Mouse (Mus musculus) intestine, postnatal 0 days (tissue): ENCODE measurements around the gene Cfap74. TPM values are rescaled to one million over a fixed set of nuclear protein-coding genes. Genes with fewer than 3 reads are reported as not detected.
"Not testable (repeated sequence)": the region's sequence is repeated elsewhere in the genome, so short reads cannot be mapped to it uniquely, and the experiment has no call there.

Source experiments
- ATAC-seq: fragments of 200-750 bp; cut with Nextera tagmentation; 2 replicates; pipeline ENCODE4 v1.8.0; 2017; ENCODE audit warnings: mild to moderate bottlenecking, moderate TSS enrichment, moderate library complexity
- H3K27ac ChIP-seq: fragments of 300-500 bp; sonication (generic); 2 replicates; pipeline ENCODE4 v1.5.1; 2014; ENCODE audit warnings: mild to moderate bottlenecking, low read depth, low read length, moderate library complexity
- H3K27me3 ChIP-seq: fragments of 300-500 bp; sonication (generic); replicated peaks from 2 replicates; pipeline ENCODE4 v1.6.1; 2014; ENCODE audit warnings: low read length, mixed read lengths; ENCODE audit not compliant: control insufficient read depth, insufficient read depth
- H3K36me3 ChIP-seq: fragments of 300-500 bp; sonication (generic); 2 replicates; pipeline ENCODE4 v1.6.1; 2014; ENCODE audit warnings: mild to moderate bottlenecking, moderate library complexity; ENCODE audit not compliant: control insufficient read depth, insufficient read depth
- H3K4me1 ChIP-seq: fragments of 300-500 bp; sonication (generic); replicated peaks from 2 replicates; pipeline ENCODE4 v1.6.1; 2014; ENCODE audit warnings: antibody characterized with exemption, low read length, mixed read lengths; ENCODE audit not compliant: control insufficient read depth, insufficient read depth
- H3K4me2 ChIP-seq: fragments of 300-500 bp; sonication (generic); replicated peaks from 2 replicates; pipeline ENCODE4 v1.6.1; 2014; ENCODE audit warnings: low read depth, mild to moderate bottlenecking, moderate library complexity
- H3K4me3 ChIP-seq: fragments of 300-500 bp; sonication (generic); 2 replicates; pipeline ENCODE4 v1.5.1; 2014; ENCODE audit warnings: low read depth, low read length
- H3K9ac ChIP-seq: fragments of 300-500 bp; sonication (generic); 2 replicates; pipeline ENCODE4 v1.6.1; 2014; ENCODE audit warnings: mild to moderate bottlenecking, low read depth, low read length
- H3K9me3 ChIP-seq: fragments of 300-500 bp; sonication (generic); 2 replicates; pipeline ENCODE4 v1.6.1; 2016; ENCODE audit warnings: mixed run types; ENCODE audit not compliant: control insufficient read depth
- CTCF ChIP-seq: sonication (generic); IDR thresholded peaks from 2 replicates; pipeline ENCODE4 v1.5.1; 2016; ENCODE audit warnings: low read depth, mild to moderate bottlenecking, control low read depth, antibody characterized with exemption, moderate library complexity
- WGBS: fragments of 180-500 bp; shearing (Covaris S2); extraction: QIAGEN DNeasy Blood & Tissue Kit; methylation state at CpG from one replicate; pipeline ENCODE4 v1.1.7; 2014; 5-methylcytosine and 5-hydroxymethylcytosine counted together
- polyA plus RNA-seq: library from polyadenylated mRNA; unstranded; fragments of >200 nt; fragmentation: Nextera tagmentation; extraction: Ambion mirVana; gene quantifications from 2 replicates; pipeline ENCODE4 v1.2.1, GENCODE M21; 2015

Cfap74 gene
- polyA plus RNA-seq, 1 experiment from 2014 or later = 0.52 TPM

- H3K9me3 ChIP-seq = no peaks in the 10 kb centered on the region
- no peak overlapping the region for H3K9ac ChIP-seq
- H3K4me1 ChIP-seq = no peaks in the 10 kb centered on the region
- TF ChIP-seq CTCF = no peak
- H3K27ac ChIP-seq = no peak overlapping the region
- ATAC-seq = no peak; the same call in 1 of the 2 replicates
- H3K4me3 ChIP-seq = peak overlapping the region; percentile 38
- peak overlapping the region; percentile 83 for H3K4me2 ChIP-seq
- no peaks in the 10 kb centered on the region for H3K36me3 ChIP-seq
- H3K27me3 ChIP-seq = no peaks in the 10 kb centered on the region
- 84% methylated on average over 18 of the region's 18 CpGs for WGBS
Measured at GRCm38 (mm10) chr4:155469590-155470262, 60.7 kb downstream of the Cfap74 start.

DNA sequence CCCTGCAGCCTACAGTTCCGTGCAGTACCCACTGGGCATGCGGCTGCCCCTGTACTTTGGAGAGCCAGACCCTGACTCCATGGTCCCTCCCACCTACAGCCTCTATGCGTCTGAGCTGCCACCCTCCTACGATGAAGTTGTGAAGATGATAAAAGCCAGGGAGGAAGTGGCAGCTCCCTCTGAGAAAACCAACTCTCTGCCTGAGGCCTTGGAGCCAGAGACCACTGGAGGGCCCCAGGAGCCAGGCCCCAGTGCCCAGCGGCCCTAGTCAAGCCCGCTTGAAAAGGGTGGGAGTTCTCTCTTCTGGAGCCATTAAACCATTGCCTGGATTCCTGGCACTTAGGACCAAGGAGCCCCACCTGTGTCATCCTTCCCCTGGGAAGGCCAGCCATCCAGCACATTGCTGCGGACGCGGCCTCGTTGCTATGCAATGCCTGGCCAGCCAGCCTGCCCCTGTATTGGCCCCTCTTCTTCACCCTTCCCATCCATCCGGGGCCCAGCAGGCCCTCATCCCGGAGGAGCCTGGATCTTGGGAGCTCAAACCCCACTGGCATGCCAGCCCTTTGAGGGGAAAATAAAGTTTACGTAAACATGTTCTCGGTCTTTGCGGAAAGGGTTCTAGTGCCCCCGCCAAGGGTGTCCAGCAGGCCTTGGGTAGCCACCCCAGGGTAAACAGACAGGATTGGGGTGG, 61.4 kb downstream of the Cfap74 start:
- H3K4me3 ChIP-seq = no peak overlapping the region
- WGBS = 75% methylated on average over 16 of the region's 16 CpGs
- H3K27me3 ChIP-seq = no peaks in the 10 kb centered on the region
- no peak overlapping the region for H3K4me2 ChIP-seq
- H3K27ac ChIP-seq = no peak overlapping the region
- H3K36me3 ChIP-seq = no peaks in the 10 kb centered on the region
- H3K9ac ChIP-seq = no peak overlapping the region
- no peaks in the 10 kb centered on the region for H3K9me3 ChIP-seq
- no peak for ATAC-seq
- H3K4me1 ChIP-seq = no peaks in the 10 kb centered on the region
- TF ChIP-seq CTCF = no peak

DNA sequence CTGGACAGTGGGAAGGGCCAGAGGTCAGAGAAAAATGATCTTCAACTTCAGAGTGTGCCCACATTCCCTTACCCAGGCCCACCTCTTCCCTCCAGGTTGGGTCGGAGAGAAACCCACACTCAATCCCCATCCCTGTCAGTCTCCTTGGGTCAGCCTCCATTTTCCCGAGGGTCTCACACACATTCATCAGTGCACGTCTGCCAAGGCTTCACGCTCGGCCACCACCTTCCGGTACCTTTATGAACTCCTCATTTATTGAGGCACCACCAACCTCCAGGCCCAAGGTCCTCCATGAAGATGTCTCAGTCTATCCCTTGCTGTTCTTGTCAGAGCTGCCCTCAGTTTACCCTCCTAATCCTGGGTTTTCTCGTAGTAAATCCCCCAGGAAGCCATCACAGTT, 62.0 kb downstream of the Cfap74 start:
- Histone ChIP-seq H3K9me3 (no peaks in the 10 kb centered on the region), H3K4me3 (no peak overlapping the region), H3K9ac (no peak overlapping the region), H3K27ac (no peak overlapping the region), H3K36me3 (no peaks in the 10 kb centered on the region), H3K4me2 (no peak overlapping the region), H3K4me1 (no peaks in the 10 kb centered on the region), H3K27me3 (no peaks in the 10 kb centered on the region)
- TF ChIP-seq CTCF = no peak
- no peak for ATAC-seq
- WGBS = 95% methylated on average over 7 of the region's 7 CpGs

- TF ChIP-seq CTCF = no peak
- Histone ChIP-seq H3K9me3 (no peaks in the 10 kb centered on the region), H3K4me2 (no peak overlapping the region), H3K4me3 (no peak overlapping the region), H3K9ac (no peak overlapping the region), H3K27me3 (no peaks in the 10 kb centered on the region), H3K27ac (no peak overlapping the region), H3K36me3 (no peaks in the 10 kb centered on the region), H3K4me1 (no peaks in the 10 kb centered on the region)
- 90% methylated on average over 7 of the region's 7 CpGs for WGBS
- no peak for ATAC-seq
Measured at GRCm38 (mm10) chr4:155471406-155471805, 62.4 kb downstream of the Cfap74 start.

DNA sequence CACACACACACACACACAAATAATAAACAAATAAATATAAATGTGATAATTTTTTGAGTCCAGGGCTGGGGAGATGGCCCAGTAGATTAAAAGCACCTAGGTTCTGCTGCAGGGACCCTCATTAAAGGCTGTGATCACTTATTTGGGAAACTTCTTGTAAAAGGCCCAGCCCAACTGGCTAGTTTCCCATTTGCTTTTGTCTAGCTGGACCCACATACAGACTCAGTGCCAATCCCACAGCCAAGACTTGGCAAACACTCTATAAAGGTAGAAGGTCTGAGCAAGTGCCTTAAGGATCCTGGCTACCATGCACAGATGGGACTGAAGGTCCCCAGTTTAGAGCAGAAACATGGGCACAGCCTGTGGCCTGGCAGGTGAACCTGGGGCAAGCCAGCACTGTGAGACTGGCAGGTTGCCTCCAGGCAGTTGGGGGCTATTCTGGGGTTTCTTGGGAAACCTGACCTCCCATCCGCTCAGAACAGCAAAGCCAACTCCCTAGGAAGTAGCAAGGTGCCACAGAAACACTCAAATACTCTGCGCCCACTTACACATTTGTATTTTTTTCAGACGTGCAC, 63.8 kb downstream of the Cfap74 start:
- H3K9me3 ChIP-seq = no peaks in the 10 kb centered on the region
- H3K36me3 ChIP-seq = no peaks in the 10 kb centered on the region
- 54% methylated on average over 3 of the region's 3 CpGs for WGBS
- no peak overlapping the region for H3K4me3 ChIP-seq
- 0 out of 2 replicates have a peak overlapping the region, but pooled peaks have one; percentile 35 for H3K27ac ChIP-seq
- ATAC-seq = no peak
- no peaks in the 10 kb centered on the region for H3K27me3 ChIP-seq
- no peaks in the 10 kb centered on the region for H3K4me1 ChIP-seq
- no peak for TF ChIP-seq CTCF
- peak overlapping the region; percentile 26; the same call in 1 of the 2 replicates for H3K9ac ChIP-seq
- peak overlapping the region; percentile 24; the same call in 1 of the 2 replicates for H3K4me2 ChIP-seq

DNA sequence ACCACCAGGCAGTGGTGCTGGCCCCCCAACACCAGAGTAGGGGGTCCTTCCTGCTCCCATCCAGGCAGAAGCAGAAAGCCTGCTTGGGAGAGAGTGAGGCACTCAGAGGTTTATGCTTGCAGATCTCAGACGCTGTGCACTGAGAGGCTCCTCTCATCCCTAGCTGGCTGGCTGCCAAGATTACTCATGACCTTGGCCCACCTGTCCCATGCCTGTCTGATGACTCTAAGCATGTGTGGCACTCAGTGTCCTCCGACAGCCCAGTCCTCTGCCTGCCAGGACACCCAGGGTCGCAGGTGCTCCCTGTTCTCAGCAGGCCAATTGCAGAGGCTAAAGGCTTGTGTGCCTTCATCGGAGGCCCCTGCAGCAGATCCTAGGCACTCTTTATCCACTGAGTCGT, 64.3 kb downstream of the Cfap74 start:
- no peaks in the 10 kb centered on the region for H3K9me3 ChIP-seq
- H3K4me1 ChIP-seq = no peaks in the 10 kb centered on the region
- peak overlapping the region; percentile 24; the same call in 1 of the 2 replicates for H3K4me2 ChIP-seq
- H3K27me3 ChIP-seq = no peaks in the 10 kb centered on the region
- H3K36me3 ChIP-seq = no peaks in the 10 kb centered on the region
- no peak overlapping the region for H3K9ac ChIP-seq
- ATAC-seq = peak; percentile 72
- TF ChIP-seq CTCF = no peak
- H3K27ac ChIP-seq = 0 out of 2 replicates have a peak overlapping the region, but pooled peaks have one; percentile 35
- H3K4me3 ChIP-seq = no peak overlapping the region
- 23% methylated on average over 5 of the region's 5 CpGs for WGBS

DNA sequence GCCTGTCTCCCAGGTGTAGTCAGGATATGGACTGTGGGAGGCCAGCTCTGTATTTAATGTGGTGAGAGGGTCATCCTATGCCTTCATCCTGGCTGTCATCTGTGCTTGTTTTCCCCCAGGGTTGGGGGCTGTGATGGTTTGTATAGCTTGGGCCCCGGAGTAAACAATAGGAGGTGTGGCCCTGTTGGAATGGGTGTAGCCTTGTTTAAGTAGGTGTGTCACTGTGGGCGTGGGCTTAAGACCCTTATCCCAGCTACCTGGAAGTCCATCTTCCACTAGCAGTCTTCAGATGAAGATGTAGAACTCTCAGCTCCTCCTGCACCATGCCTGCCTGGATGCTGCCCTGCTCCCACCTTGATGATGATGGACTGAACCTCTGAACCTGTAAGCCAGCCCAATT, 64.8 kb downstream of the Cfap74 start:
- H3K9ac ChIP-seq, H3K4me1 ChIP-seq, ATAC-seq, H3K36me3 ChIP-seq, H3K4me2 ChIP-seq, H3K4me3 ChIP-seq, H3K9me3 ChIP-seq, H3K27me3 ChIP-seq: not testable (repeated sequence)
- H3K27ac ChIP-seq = 0 out of 2 replicates have a peak overlapping the region, but pooled peaks have one; percentile 35
- 38% methylated on average over 2 of the region's 2 CpGs for WGBS
